Mouse (Mus musculus): ENCODE data around the gene Catsper3.

The Catsper3 gene

GRCm38 (mm10) chr13:55852205-55852604, 67.8 kb downstream of the Catsper3 start:
- no peak for DNase-seq (ENCODE audit: low spot score in 2 of 2)

GRCm38 (mm10) chr13:55855793-55856192, 71.4 kb downstream of the Catsper3 start:
- no peak for DNase-seq (ENCODE audit: low spot score in 2 of 2)

GRCm38 (mm10) chr13:55858463-55858862, 74.1 kb downstream of the Catsper3 start:
- DNase-seq (ENCODE audit: low spot score in 2 of 2), result no peak

All from spleen, postnatal 36 days (tissue).